Mouse (Mus musculus): Measurements from ENCODE around the gene Sdhc.
"Not testable (repeated sequence)": the region's sequence is repeated elsewhere in the genome, so short reads cannot be mapped to it uniquely, and the experiment has no call there.

Sdhc gene

DNA sequence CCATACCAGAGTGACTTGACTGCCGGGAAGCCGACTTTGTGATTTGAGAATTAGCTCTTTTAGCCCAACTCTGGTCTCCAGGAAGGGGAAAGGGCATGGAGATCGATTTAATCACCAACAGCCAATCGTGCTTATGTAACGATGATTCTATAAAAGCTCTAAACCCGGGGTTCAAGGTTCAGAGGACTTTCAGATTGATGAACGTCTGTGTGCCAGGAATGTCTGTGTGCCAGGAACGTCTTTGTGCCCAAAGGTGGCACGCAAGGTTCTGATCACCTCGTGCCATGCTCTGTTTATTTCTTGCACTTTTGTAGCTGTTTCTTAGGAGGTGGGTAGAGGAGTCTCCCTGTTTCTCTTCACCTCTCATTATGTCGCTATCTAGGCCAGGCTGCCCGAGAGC lies 18.5 kb upstream of the Sdhc start:
- no peak for ATAC-seq (ENCODE audit: low TSS enrichment)

DNA sequence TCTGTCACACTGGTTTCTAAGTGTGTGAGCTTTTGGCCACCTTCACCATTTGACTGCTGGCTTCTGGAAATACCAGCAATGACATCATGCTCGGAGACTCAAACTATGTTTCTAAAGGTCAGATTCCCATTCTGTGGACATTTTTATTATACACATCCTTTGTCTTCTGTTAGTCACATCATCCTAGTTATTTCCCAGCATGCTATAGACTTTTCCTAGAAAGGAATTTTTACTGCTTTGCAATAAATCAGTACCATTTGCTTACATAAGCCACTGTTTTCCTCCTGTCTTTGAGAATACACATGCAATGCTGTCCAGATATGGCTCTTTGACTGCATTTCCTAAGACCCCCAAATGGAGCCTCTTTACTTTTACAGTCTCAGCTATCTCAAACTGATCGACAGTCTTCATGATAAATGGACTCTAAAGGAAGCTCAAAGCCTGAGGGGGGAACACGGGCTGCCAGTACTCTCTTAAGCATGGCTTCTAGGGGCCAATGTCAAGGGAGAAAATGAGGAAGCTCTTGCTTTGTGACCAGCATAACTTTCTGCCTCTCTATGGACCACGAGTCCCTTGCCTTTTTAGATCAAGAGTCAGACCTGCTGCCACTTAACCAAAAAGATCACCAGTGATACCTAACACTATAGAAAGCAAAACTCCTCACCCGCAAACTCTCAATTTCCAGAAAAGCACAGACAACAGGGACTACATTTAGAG lies 15.4 kb upstream of the Sdhc start:
- ATAC-seq (ENCODE audit: low TSS enrichment) = no peak

DNA sequence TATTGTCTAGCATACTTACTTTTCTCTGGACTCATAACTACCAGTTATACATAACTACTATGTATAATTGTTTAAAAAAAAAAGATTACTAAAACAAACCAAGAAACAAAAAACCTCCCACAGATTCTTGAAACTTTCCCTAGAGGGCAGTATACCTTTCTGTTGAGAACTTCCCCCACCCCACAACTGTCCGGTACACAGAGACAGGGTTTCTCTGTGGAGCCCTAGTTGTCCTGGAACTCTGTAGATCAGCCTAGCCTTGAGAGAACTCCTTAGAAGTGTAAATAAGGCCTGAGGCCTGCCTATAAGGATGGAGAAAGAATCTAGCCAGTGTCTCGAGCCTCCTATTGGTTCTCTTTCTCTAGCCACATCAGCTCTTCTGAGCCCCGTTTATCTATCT lies 13.9 kb upstream of the Sdhc start:
- no peak for ATAC-seq (ENCODE audit: low TSS enrichment)

DNA sequence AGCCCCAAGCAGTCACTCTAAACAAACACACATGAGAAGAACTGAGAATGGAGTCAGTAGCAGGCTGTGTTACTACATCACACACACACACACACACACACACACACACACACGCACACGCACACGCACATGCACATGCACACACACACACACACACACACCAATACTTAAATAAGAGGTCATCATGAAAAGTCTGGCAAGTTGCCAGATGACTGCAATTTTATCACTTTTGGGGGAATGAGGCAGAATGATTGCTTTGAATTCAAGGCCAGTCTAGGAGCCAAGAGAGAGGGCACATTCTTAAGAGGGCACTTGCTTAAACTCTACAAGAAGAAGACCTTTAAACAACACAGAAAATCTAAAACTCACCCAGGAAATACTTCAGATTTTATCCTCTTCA lies 12.1 kb upstream of the Sdhc start:
- no peak for ATAC-seq (ENCODE audit: low TSS enrichment)

DNA sequence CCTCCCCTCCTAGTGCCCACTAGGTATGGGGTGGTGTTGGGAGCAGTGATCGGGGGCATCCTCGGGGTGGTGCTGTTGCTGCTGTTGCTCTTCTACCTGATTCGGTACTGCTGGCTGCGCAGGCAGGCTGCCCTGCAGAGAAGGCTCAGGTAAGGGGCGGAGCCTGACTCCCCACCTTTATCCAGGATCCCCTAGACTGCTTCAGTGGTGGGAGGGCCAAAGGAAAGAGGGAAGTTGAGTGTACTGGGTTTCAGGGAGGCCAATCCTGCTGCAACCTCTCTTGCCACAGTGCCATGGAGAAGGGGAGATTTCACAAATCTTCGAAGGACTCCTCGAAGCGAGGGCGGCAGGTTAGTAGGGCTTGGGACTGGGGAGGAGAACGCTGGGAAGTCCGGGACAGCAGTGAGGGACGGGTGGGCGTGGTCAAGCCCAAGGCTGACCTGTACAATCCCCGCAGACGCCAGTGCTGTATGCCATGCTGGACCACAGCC lies 9.1 kb upstream of the Sdhc start:
- ATAC-seq (ENCODE audit: low TSS enrichment) = no peak

DNA sequence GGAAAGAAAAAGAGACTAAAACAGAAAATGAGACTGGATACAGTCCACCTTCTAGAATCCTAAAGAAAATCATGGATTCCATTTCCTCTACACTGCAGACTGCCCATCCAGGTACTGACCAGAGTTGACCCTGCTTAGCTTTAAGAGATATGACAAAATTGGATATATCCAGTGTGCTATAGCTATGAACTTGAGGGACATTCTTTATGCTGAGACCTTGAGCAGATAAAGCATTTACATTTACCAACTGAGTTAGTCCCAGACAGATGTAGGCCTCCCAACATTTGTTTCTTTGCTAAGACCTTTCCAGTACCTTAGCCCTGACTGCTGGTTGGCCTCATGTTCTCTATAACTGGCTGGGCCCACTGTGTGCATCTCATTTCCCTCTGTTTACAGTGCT lies 7.6 kb upstream of the Sdhc start:
- ATAC-seq (ENCODE audit: low TSS enrichment) = no peak

DNA sequence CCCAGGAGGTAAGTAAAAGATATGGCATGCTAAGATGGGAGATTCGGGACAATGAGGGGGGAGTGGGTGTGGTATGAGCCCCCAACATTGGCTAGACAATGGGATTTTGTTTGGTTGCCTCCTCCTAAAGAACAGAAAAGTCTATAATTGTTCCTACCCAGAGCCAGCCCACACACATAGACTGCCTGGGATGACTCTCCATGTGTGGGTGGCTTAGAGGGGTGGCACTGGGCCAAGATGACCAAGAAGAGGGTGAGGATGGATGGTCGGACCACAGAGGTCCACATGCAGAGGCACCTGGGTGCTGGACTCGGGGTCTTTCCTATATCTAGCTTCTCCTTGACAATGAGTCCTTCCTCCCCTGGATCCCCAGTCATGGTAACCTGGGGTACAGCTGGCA lies 6.2 kb upstream of the Sdhc start:
- ATAC-seq (ENCODE audit: low TSS enrichment) = peak; percentile 62; the same call in 1 of the 2 replicates

DNA sequence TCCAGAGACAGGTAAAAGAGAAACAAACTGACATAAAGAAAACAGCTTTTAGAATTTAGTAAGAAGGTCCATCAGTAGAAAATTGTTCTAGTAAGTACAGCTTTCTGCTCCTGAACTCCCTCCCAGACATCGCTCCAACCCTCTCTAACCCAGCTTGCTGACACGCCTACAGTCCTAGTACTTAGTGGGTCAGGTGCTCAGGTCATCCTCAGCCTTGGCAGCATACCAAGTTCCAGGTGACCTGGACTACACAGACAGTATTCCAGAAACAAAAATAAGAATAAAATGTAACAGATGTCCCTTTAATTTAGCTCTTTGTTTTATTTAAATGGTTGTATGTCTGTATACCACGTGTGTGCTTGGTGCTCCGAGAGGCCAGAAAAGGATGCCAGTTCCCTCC lies 1.6 kb upstream of the Sdhc start:
- no peak for ATAC-seq (ENCODE audit: low TSS enrichment)

DNA sequence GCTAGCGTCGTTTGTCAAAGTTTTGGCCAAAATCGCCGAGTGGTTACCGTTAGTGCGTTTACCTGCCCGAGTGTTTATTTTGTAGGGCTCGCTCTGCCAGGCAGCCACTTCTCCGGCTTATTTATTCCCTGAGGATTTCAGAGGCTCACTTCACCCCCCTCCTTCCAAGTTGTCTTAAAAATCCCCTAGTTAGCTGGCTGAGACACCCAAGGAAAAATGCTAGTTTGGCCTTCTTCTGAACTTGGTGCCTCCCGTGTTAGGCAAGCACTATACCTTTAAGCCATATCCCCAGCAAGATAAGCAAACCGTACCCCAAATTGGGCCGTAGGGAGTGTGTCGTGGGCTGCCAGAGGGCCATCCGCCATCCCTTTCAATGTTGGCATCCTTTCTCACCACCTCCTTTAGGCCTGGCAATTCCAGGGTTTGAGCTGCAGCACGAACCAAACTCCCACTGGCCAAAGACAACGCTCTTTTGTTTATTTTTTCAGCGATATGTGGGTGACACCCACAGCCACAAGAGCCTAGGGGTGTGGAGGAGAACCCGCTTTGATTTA lies 512 bp upstream of the Sdhc start:
- peak; percentile 78 for ATAC-seq (ENCODE audit: low TSS enrichment)

DNA sequence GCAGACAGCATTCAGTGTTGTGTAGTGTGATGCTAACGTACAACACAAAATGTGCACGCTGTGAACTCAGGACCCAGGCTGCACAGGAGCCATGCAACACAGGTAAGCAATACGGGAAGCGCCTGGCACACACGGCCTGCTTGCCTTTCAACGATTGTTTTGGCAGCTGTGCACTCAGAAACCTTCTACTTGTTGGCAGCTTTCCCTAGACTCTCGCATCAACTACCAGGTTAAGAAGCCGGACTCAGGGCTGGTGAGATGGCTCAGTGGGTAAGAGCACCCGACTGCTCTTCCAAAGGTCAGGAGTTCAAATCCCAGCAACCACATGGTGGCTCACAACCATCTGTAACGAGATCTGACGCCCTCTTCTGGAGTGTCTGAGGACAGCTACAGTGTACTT lies 7.4 kb downstream of the Sdhc start:
- not testable (repeated sequence) for ATAC-seq (ENCODE audit: low TSS enrichment)

DNA sequence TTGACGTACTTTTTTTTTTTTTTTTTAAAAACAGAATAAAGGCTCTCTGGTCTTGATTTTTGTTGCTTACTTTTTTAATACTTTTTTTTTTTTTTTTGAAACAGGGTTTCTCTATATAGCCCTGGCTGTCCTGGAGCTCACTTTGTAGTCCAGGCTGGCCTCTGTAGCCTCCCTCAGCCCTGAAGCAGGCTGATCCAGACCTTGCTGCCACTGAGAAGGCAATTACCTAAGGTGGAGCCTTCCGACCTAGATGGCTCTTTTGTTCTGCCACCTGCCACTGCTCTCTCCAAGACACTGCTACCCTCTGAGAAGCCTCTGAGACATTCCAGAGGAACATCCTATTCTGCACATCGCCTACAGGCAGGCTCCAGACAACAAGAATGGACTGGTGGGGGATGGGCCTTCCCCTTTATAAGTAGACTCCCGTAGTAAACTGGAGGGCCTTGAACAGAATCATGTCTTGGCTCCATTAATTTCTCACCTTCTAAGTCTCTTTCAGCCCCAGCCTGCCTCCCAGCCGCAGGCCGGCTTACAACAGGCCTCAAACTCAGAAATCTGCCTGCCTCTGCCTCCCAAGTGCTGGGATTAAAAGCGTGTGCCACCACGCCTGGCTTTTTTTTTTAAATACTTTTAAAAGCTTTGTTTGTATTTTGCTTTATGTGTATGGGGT lies 12.8 kb downstream of the Sdhc start:
- not testable (repeated sequence) for ATAC-seq (ENCODE audit: low TSS enrichment)

DNA sequence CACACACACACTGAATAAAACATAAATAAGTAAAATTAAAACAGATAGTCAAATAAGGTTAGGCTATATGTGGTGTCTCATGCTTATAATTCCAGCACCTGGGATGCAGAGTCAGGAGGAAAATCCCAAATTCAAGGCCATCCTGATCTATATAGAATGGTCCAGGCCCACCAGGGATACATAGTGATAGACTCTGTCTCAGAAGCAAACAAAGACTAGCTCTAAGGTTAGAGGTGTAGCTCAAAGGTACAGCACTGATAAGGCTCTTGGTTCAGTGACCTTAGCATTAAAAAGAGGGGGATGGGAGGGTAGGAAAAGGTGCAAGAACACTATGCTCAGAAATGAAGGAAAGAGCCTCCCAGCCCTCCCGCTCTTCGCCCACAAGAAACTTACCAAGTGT lies 14.8 kb downstream of the Sdhc start:
- no peak for ATAC-seq (ENCODE audit: low TSS enrichment)

DNA sequence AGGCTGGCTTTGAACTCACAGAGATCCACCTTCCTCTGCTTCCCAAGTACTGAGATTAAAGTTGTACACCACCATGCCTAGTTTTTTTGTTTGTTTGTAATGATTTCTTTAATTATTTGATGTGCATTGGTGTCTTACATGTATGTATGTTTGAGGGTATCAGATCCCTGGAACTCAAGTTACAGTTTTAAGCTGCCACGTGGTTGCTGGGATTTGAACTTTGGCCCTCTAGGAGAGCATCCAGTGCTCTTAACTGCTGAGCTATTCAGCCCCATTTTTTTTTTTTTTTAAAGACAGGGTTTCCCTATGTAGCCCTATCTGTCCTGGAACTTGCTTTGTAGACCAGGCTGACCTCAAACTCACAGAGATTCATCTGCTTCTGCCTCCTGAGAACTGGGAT lies 19.4 kb downstream of the Sdhc start:
- no peak for ATAC-seq (ENCODE audit: low TSS enrichment)

DNA sequence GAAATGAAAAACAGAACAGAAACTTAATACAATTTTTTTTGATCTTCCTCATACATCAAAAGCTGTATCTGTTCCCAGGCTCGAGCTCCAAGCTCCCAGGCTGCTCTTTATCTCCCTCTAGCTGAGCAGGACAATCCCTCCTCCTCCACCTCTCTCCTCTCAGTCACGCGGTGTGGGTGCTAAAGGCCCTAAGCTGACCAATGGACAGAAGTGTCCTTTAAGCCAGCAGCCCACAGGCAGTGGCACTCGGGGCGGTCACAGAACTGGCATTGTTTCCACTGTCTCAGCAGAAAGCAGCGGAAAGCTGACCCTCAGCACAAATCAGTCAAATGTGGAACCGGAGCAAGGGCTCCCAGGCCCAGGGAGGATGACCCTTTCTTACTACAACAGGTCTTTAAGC lies 21.2 kb downstream of the Sdhc start:
- peak; percentile 81 for ATAC-seq (ENCODE audit: low TSS enrichment)

DNA sequence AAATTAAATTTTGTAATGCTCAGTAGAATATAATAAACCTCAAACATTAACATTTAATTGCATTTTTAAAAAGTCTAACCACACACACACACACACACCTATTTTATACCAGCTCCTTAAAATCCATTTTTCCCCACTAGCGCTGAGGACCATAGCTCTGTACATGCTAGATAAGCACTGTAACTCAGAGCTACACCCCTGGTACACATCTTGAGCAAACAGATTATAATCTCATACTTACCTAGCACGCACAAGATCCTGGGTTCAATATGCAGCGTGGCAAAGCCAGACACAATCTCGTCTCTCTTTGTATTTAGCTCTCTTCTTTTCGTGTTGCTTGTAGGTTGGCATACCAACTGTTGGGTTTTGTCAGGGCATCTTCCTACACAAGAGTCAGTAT lies 26.0 kb downstream of the Sdhc start:
- ATAC-seq (ENCODE audit: low TSS enrichment) = no peak

DNA sequence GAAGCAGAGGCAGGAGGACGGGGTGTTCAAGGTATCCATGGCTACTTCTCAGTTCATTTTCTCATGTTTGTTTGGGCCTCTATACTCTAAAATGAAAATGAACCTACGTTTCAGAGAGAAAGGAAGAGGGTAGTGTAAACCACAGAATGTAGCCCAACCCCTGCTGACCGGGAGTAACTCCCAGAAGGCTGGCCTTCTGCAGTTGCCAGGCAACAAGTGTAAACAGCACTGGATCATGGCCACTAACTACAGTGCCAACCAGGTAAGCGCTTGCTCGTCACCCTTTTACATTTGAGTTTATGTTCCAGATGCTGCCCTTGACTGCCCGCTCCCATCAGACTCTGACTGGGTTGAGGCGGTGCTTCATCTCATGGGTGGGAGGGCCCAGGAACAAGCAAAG lies 27.5 kb downstream of the Sdhc start:
- ATAC-seq (ENCODE audit: low TSS enrichment) = no peak

DNA sequence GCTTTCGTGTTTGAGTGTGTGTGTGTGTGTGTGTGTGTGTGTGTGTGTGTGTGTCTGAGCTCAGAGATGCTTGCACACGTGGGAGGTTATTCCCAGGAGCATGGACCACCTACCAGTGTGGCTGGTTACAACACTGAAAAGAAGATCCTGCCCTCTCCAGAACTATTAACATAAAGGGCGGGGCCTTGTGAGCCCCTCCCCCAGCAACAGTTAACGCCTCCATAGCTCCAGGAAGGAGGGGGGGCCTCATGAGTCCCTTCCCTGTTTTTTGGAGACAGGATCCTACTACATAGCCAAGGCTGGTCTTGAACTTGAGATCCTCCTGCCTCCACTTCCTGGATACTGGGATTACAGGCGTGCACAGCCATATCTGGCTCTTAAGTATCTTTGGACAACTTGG lies 28.6 kb downstream of the Sdhc start:
- no peak for ATAC-seq (ENCODE audit: low TSS enrichment)

DNA sequence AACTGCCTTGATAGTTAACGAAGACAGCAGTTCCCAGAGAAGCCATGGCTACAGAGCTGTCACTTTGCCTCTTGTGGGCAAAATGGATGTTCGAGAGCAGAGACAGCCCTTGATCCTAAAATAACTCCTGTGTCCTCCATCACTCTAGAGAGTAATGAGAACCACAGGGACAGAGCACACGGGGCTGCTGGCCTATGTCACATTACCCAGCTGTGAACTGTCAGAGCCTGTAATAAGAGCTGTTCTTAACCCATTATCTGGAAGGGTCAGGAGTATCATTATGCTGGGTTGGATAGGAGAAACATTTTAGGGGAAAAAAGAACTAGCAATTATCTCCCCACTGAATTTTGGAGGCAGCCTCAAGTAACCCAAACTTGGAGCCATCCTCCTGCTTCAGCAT lies 29.5 kb downstream of the Sdhc start:
- no peak for ATAC-seq (ENCODE audit: low TSS enrichment)

DNA sequence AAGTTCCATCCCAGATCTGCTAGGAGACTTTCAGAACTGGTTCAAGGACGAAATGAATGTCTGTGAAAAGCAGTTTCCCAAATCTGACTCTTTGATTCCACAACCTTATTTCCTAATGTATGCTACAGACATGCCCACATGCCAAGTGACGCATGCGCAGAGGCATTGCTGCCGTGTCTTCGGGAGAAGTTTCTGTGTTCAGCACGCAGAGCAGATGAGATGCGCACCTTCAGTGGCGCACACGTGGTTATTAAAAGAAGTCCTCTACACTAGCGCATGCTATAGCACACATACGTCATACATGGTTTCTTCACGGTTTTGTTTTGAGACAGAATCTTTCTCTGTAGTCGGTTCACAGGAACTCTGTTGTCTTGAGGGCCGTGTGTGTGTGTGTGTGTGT lies 31.0 kb downstream of the Sdhc start:
- peak; percentile 53; the same call in 1 of the 2 replicates for ATAC-seq (ENCODE audit: low TSS enrichment)

DNA sequence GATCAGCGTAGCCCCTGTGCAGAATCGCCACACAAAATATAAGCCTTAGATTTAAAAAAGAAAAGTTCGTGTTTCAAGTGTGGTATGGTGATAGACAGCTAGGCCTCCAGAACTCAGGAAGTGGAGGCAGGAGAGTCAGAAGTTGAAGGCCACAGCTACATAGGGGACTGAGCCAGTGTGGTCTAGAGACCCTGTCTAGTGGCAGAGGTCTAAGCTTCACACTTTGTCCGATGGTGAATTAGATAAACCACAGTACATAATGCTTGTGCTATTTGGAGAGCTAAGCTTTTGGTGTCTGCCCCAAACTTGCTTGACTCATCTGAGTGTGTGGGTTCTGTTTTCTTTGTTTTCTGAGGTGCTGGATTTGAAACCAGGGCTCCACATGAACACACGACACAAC lies 31.4 kb downstream of the Sdhc start:
- no peak for ATAC-seq (ENCODE audit: low TSS enrichment)

DNA sequence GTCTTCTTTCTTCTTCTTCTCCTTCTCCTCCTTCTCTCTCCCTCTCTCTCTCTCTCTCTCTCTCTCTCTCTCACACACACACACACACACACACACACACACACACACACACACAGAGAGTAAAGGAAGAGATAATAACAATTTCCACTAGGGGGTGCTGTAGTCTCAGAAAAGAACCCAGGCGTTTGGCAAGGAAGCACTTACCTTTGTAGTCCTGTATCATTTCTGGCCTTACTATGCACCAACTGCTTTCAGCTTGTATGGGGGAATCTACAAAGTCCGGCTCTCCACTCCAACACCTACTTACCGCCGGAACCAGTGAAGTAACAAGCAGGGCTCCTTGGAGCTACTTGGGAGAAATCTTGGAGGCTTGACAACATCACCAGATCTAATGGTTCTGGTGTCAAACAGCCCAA lies 32.1 kb downstream of the Sdhc start:
- peak; percentile 59; the same call in 1 of the 2 replicates for ATAC-seq (ENCODE audit: low TSS enrichment)

DNA sequence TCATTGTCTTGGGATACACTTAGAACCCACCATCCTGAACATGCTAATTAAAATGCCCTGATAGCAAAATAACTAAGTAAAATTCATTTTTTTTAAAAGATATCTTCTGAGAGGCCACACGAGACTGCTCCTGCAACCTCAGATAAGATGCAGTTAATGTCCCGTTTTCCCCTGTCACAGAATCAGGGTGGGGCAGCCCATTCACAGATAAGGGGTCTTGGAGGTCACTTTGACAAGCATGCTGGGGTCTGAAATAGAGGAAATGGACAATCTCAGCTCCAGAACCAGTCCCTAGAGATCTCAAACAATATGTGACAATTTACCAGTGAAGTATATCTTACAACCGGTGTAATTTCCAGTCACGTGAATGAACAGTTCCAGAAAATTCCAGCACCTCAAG lies 34.1 kb downstream of the Sdhc start:
- ATAC-seq (ENCODE audit: low TSS enrichment) = no peak

DNA sequence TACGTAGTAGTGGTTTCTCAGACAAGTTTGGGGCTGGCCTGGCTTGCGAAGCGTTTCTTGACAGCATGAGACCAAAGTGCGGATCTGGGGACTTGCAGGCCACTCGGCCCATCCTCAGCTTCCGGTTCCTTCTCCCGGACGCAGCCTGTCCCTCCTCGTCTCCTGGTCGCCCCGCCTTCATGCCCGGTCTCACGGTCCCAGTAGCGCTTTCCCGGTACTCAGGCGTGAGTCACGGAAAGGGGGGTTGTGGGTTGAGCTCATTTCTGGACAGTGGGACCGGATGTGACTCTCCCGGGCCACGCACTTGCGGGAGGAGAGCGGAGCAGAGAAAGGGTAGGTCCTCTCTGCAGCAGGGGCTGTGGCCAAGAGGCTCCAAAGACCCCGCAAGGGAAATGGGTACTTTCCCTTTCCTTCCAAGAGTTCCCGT lies 36.5 kb downstream of the Sdhc start, which contains the start of gene Cfap126:
Cfap126 (plus strand) TSS at position 46 of the 427 bp plus-strand sequence.
- peak; percentile 53 for ATAC-seq (ENCODE audit: low TSS enrichment)

All from frontal cortex, adult (tissue).